Mouse (Mus musculus) limb, embryonic 12.5 days (tissue): Measurements from ENCODE around the gene Washc4. TPM values are rescaled to one million over a fixed set of nuclear protein-coding genes. Genes with fewer than 3 reads are reported as not detected.

Experiments
- ATAC-seq: fragments of 200-750 bp; cut with Nextera tagmentation; 2 replicates; pipeline ENCODE4 v1.8.0; 2017; ENCODE audit warnings: low read depth, moderate TSS enrichment; ENCODE audit not compliant: insufficient number of reproducible peaks, insufficient read depth, low FRiP score, low TSS enrichment
- H3K27ac ChIP-seq: fragments of 300-500 bp; sonication (generic); 2 replicates; pipeline ENCODE4 v1.5.1; 2016; ENCODE audit warnings: mild to moderate bottlenecking, moderate library complexity
- H3K27me3 ChIP-seq: fragments of 300-500 bp; sonication (generic); 2 replicates; pipeline ENCODE4 v1.6.1; 2016; ENCODE audit warnings: mild to moderate bottlenecking, moderate library complexity
- H3K36me3 ChIP-seq: fragments of 300-500 bp; sonication (generic); 2 replicates; pipeline ENCODE4 v1.6.1; 2016; ENCODE audit warnings: mild to moderate bottlenecking, moderate library complexity
- H3K4me1 ChIP-seq: fragments of 300-500 bp; sonication (generic); replicated peaks from 2 replicates; pipeline ENCODE4 v1.6.1; 2016
- H3K4me2 ChIP-seq: fragments of 300-500 bp; sonication (generic); 2 replicates; pipeline ENCODE4 v1.6.1; 2016; ENCODE audit warnings: mild to moderate bottlenecking, moderate library complexity
- H3K4me3 ChIP-seq: fragments of 300-500 bp; sonication (generic); replicated peaks from 2 replicates; pipeline ENCODE4 v1.5.1; 2016; ENCODE audit warnings: mild to moderate bottlenecking
- H3K9ac ChIP-seq: fragments of 300-500 bp; sonication (generic); replicated peaks from 2 replicates; pipeline ENCODE4 v1.6.1; 2016; ENCODE audit warnings: mild to moderate bottlenecking, moderate library complexity
- H3K9me3 ChIP-seq: fragments of 300-500 bp; sonication (generic); 2 replicates; pipeline ENCODE4 v1.6.1; 2016; ENCODE audit warnings: mild to moderate bottlenecking, moderate library complexity
- WGBS: fragments of 180-500 bp; shearing (Covaris S2); methylation state at CpG from one replicate; pipeline ENCODE4 v1.1.7; 2016; 5-methylcytosine and 5-hydroxymethylcytosine counted together
- polyA plus RNA-seq: library from polyadenylated mRNA; unstranded; fragments of >200 nt; fragmentation: Nextera tagmentation; extraction: Ambion mirVana; gene quantifications from 2 replicates; pipeline ENCODE4 v1.2.1, GENCODE M21; 2016

Washc4 gene
- polyA plus RNA-seq, 1 experiment from 2014 or later: 39.1 TPM

- Histone ChIP-seq H3K4me2 (no peak overlapping the region), H3K36me3 (no peaks in the 10 kb centered on the region), H3K4me1 (peaks cover under 1% of the 10 kb centered on the region; the same call in 1 of the 2 replicates), H3K9me3 (no peaks in the 10 kb centered on the region), H3K27me3 (peaks cover 8% of the 10 kb centered on the region; the same call in 1 of the 2 replicates), H3K9ac (no peak overlapping the region), H3K27ac (no peak overlapping the region), H3K4me3 (no peak overlapping the region)
- WGBS: 77% methylated on average over 6 of the region's 6 CpGs
- ATAC-seq: no peak
Measured at GRCm38 (mm10) chr10:83539311-83539980, 4.1 kb upstream of the Washc4 start.

GRCm38 (mm10) chr10:83540092-83540491 is 3.5 kb upstream of the Washc4 start:
- H3K9ac ChIP-seq: no peak overlapping the region
- H3K27ac ChIP-seq: no peak overlapping the region
- H3K4me1 ChIP-seq: peaks cover 7% of the 10 kb centered on the region; the same call in 1 of the 2 replicates
- no peak for ATAC-seq
- no peaks in the 10 kb centered on the region for H3K9me3 ChIP-seq
- H3K4me2 ChIP-seq: no peak overlapping the region
- H3K27me3 ChIP-seq: 0 out of 2 replicates have a peak, but pooled peaks cover 3% of the 10 kb centered on the region
- no peak overlapping the region for H3K4me3 ChIP-seq
- WGBS: 67% methylated on average over 3 of the region's 3 CpGs
- H3K36me3 ChIP-seq: no peaks in the 10 kb centered on the region

- 82% methylated on average over 7 of the region's 7 CpGs for WGBS
- Histone ChIP-seq H3K36me3 (no peaks in the 10 kb centered on the region), H3K4me2 (no peak overlapping the region), H3K9ac (no peak overlapping the region), H3K4me1 (peaks cover 11% of the 10 kb centered on the region), H3K9me3 (no peaks in the 10 kb centered on the region), H3K4me3 (no peak overlapping the region), H3K27me3 (0 out of 2 replicates have a peak, but pooled peaks cover under 1% of the 10 kb centered on the region), H3K27ac (no peak overlapping the region)
- ATAC-seq: no peak
Measured at GRCm38 (mm10) chr10:83542241-83542640, 1.3 kb upstream of the Washc4 start.

GRCm38 (mm10) chr10:83544103-83544479 is 539 bp downstream of the Washc4 start:
- ATAC-seq: peak; percentile 89
- Histone ChIP-seq H3K4me1 (peaks cover 11% of the 10 kb centered on the region), H3K36me3 (peaks cover 13% of the 10 kb centered on the region), H3K4me3 (peak overlapping the region; percentile 89), H3K4me2 (peak overlapping the region; percentile 58), H3K27ac (peak overlapping the region; percentile 76), H3K27me3 (no peaks in the 10 kb centered on the region), H3K9me3 (no peaks in the 10 kb centered on the region), H3K9ac (peak overlapping the region; percentile 79)
- WGBS: 1% methylated on average over 27 of the region's 41 CpGs

GRCm38 (mm10) chr10:83545341-83545740 is 1.8 kb downstream of the Washc4 start:
- H3K4me3 ChIP-seq: no peak overlapping the region
- WGBS: 60% methylated on average over 3 of the region's 3 CpGs
- H3K4me1 ChIP-seq: peaks cover 11% of the 10 kb centered on the region
- peaks cover 22% of the 10 kb centered on the region for H3K36me3 ChIP-seq
- no peak overlapping the region for H3K27ac ChIP-seq
- peak overlapping the region; percentile 58; the same call in 1 of the 2 replicates for H3K4me2 ChIP-seq
- no peaks in the 10 kb centered on the region for H3K27me3 ChIP-seq
- H3K9ac ChIP-seq: no peak overlapping the region
- H3K9me3 ChIP-seq: no peaks in the 10 kb centered on the region
- no peak for ATAC-seq

GRCm38 (mm10) chr10:83563005-83563404 is 19.5 kb downstream of the Washc4 start:
- Histone ChIP-seq H3K9me3 (no peaks in the 10 kb centered on the region), H3K36me3 (peaks cover 94% of the 10 kb centered on the region), H3K27ac (no peak overlapping the region), H3K4me2 (no peak overlapping the region), H3K4me3 (no peak overlapping the region), H3K4me1 (no peaks in the 10 kb centered on the region), H3K27me3 (no peaks in the 10 kb centered on the region), H3K9ac (no peak overlapping the region)
- no peak for ATAC-seq

- WGBS: 94% methylated on average over 7 of the region's 7 CpGs
- no peak overlapping the region for H3K9ac ChIP-seq
- H3K9me3 ChIP-seq: no peaks in the 10 kb centered on the region
- no peaks in the 10 kb centered on the region for H3K4me1 ChIP-seq
- H3K27ac ChIP-seq: no peak overlapping the region
- ATAC-seq: no peak
- H3K4me2 ChIP-seq: no peak overlapping the region
- H3K27me3 ChIP-seq: no peaks in the 10 kb centered on the region
- H3K4me3 ChIP-seq: no peak overlapping the region
- H3K36me3 ChIP-seq: peaks cover 96% of the 10 kb centered on the region
Measured at GRCm38 (mm10) chr10:83565449-83566441, 22.2 kb downstream of the Washc4 start.

- peaks cover 88% of the 10 kb centered on the region for H3K36me3 ChIP-seq
- H3K4me3 ChIP-seq: no peak overlapping the region
- H3K27ac ChIP-seq: no peak overlapping the region
- no peak for ATAC-seq
- no peaks in the 10 kb centered on the region for H3K27me3 ChIP-seq
- no peaks in the 10 kb centered on the region for H3K9me3 ChIP-seq
- H3K4me2 ChIP-seq: no peak overlapping the region
- 94% methylated on average over 6 of the region's 6 CpGs for WGBS
- H3K9ac ChIP-seq: no peak overlapping the region
- H3K4me1 ChIP-seq: no peaks in the 10 kb centered on the region
Measured at GRCm38 (mm10) chr10:83590801-83591200, 47.2 kb downstream of the Washc4 start.

GRCm38 (mm10) chr10:83592616-83593015 is 49.1 kb downstream of the Washc4 start:
- 96% methylated on average over 7 of the region's 7 CpGs for WGBS
- no peak overlapping the region for H3K27ac ChIP-seq
- H3K4me1 ChIP-seq: no peaks in the 10 kb centered on the region
- no peak overlapping the region for H3K9ac ChIP-seq
- peaks cover 79% of the 10 kb centered on the region for H3K36me3 ChIP-seq
- no peaks in the 10 kb centered on the region for H3K27me3 ChIP-seq
- no peak overlapping the region for H3K4me3 ChIP-seq
- H3K4me2 ChIP-seq: no peak overlapping the region
- H3K9me3 ChIP-seq: no peaks in the 10 kb centered on the region
- no peak for ATAC-seq

- Histone ChIP-seq H3K4me3 (no peak overlapping the region), H3K4me2 (no peak overlapping the region), H3K27me3 (no peaks in the 10 kb centered on the region), H3K9me3 (no peaks in the 10 kb centered on the region), H3K9ac (no peak overlapping the region), H3K4me1 (no peaks in the 10 kb centered on the region), H3K36me3 (peaks cover 78% of the 10 kb centered on the region), H3K27ac (no peak overlapping the region)
- no peak for ATAC-seq
- 93% methylated on average over 5 of the region's 5 CpGs for WGBS
Measured at GRCm38 (mm10) chr10:83594526-83594925, 51.0 kb downstream of the Washc4 start.

- 87% methylated on average over 11 of the region's 11 CpGs for WGBS
- no peak overlapping the region for H3K4me3 ChIP-seq
- peaks cover 74% of the 10 kb centered on the region for H3K36me3 ChIP-seq
- no peaks in the 10 kb centered on the region for H3K27me3 ChIP-seq
- no peak for ATAC-seq
- no peaks in the 10 kb centered on the region for H3K4me1 ChIP-seq
- no peaks in the 10 kb centered on the region for H3K9me3 ChIP-seq
- no peak overlapping the region for H3K4me2 ChIP-seq
- H3K9ac ChIP-seq: no peak overlapping the region
- no peak overlapping the region for H3K27ac ChIP-seq
Measured at GRCm38 (mm10) chr10:83600650-83601049, 57.1 kb downstream of the Washc4 start.
